Mouse (Mus musculus) heart, adult 2 months (tissue): ENCODE results near the gene Mxi1. TPM values are rescaled to one million over a fixed set of nuclear protein-coding genes. Genes with fewer than 3 reads are reported as not detected.
"Not testable (repeated sequence)": the region's sequence is repeated elsewhere in the genome, so short reads cannot be mapped to it uniquely, and the experiment has no call there.

Experiments used
- DNase-seq, 2 experiments: peaks; one replicate each; pipeline ENCODE4 v3.0.0; 2021
- H3K27ac ChIP-seq: fragments of 200-600 bp; 2 replicates; pipeline ENCODE4 v1.8.1; 2022
- H3K27me3 ChIP-seq: fragments of 200-500 bp; 2 replicates; pipeline ENCODE4 v1.6.1; 2012; ENCODE audit warnings: mild to moderate bottlenecking, low read length, inconsistent platforms, mixed read lengths; ENCODE audit not compliant: control insufficient read depth, insufficient read depth
- H3K36me3 ChIP-seq: fragments of 200-500 bp; 2 replicates; pipeline ENCODE4 v1.6.1; 2012; ENCODE audit warnings: low read length, inconsistent platforms; ENCODE audit not compliant: control insufficient read depth, insufficient read depth
- H3K4me1 ChIP-seq: fragments of 200-500 bp; 2 replicates; pipeline ENCODE4 v1.6.1; 2011; ENCODE audit warnings: low read length; ENCODE audit not compliant: control insufficient read depth, insufficient read depth
- H3K4me3 ChIP-seq: fragments of 200-600 bp; 2 replicates; pipeline ENCODE4 v1.8.1; 2022
- H3K79me2 ChIP-seq: fragments of 200-500 bp; replicated peaks from 2 replicates; pipeline ENCODE4 v1.6.1; 2012; ENCODE audit warnings: mild to moderate bottlenecking, inconsistent platforms, low read length, moderate library complexity, mixed read lengths; ENCODE audit not compliant: control insufficient read depth, insufficient read depth
- H3K9ac ChIP-seq: fragments of 200-500 bp; 2 replicates; pipeline ENCODE4 v1.6.1; 2012; ENCODE audit warnings: low read depth, mild to moderate bottlenecking, control low read depth, inconsistent platforms, low read length, mixed read lengths
- CTCF ChIP-seq: fragments of 200-600 bp; IDR thresholded peaks from 2 replicates; pipeline ENCODE4 v1.8.1; 2022; ENCODE audit warnings: antibody characterized with exemption, mild to moderate bottlenecking, moderate library complexity
- EP300 ChIP-seq: fragments of 200-500 bp; IDR thresholded peaks from 2 replicates; pipeline ENCODE4 v1.6.1; 2011; ENCODE audit warnings: low read depth, low read length, control low read depth; ENCODE audit not compliant: insufficient read depth
- POLR2A ChIP-seq: fragments of 200-500 bp; IDR thresholded peaks from 2 replicates; pipeline ENCODE4 v1.6.1; 2011; ENCODE audit warnings: mild to moderate bottlenecking, low read depth, low read length, control low read depth; ENCODE audit not compliant: insufficient read depth
- WGBS: fragments of 180-500 bp; shearing (Covaris S2); methylation state at CpG from one replicate; pipeline ENCODE4 v1.1.7; 2018; 5-methylcytosine and 5-hydroxymethylcytosine counted together
- intact Hi-C: fragments of 180-260 bp; cut with DNase I; formaldehyde crosslinking; loops from one replicate; pipeline ENCODE4 v1.15.1; 2025
- polyA plus RNA-seq: library from polyadenylated mRNA; depleted of rRNA; stranded (reverse); fragments of >200 nt; gene quantifications from 2 replicates; pipeline ENCODE4 v1.2.3, GENCODE M21; 2012
- total RNA-seq, 2 experiments: library from RNA; stranded (reverse); gene quantifications; 2 replicates each; pipeline ENCODE4 v1.2.3; 2021

Gene Mxi1
- total and polyA plus RNA-seq, 3 experiments, result 20.9 to 49.6 (median 38.7) TPM

GRCm38 (mm10) chr19:53391787-53392186 lies 81.5 kb downstream of the Mxi1 start:
- intact Hi-C loops, result loop anchor here (10.0 kb wide), 1 partner anchor 553 kb away; the partner anchor contains the start of genes Bbip1 and Shoc2
- H3K4me1 ChIP-seq, result peaks cover 2% of the 10 kb centered on the region
- WGBS, result 86% methylated on average over 5 of the region's 5 CpGs
- H3K4me3 ChIP-seq, result no peak overlapping the region
- no peak overlapping the region for H3K9ac ChIP-seq
- H3K79me2 ChIP-seq, result peaks cover 5% of the 10 kb centered on the region
- no peak overlapping the region for H3K27ac ChIP-seq
- no peak for DNase-seq
- H3K27me3 ChIP-seq, result no peaks in the 10 kb centered on the region
- H3K36me3 ChIP-seq, result peaks cover 23% of the 10 kb centered on the region
- TF ChIP-seq POLR2A (no peak), CTCF (no peak), EP300 (no peak)

GRCm38 (mm10) chr19:53392781-53393343 lies 82.5 kb downstream of the Mxi1 start:
- Histone ChIP-seq H3K4me1 (peaks cover 2% of the 10 kb centered on the region), H3K4me3 (no peak overlapping the region), H3K36me3 (peaks cover 13% of the 10 kb centered on the region), H3K9ac (no peak overlapping the region), H3K79me2 (peaks cover 5% of the 10 kb centered on the region), H3K27me3 (no peaks in the 10 kb centered on the region), H3K27ac (no peak overlapping the region)
- intact Hi-C loops, result loop anchor here (1.0 to 10.0 kb wide), 2 partner anchors 186 to 552 kb away; partner anchors contain the start of genes Bbip1 and Shoc2
- TF ChIP-seq EP300 (no peak), POLR2A (no peak), CTCF (no peak)
- DNase-seq, result no peak
- WGBS, result 47% methylated on average over 8 of the region's 8 CpGs

GRCm38 (mm10) chr19:53393646-53394045 lies 83.3 kb downstream of the Mxi1 start:
- TF ChIP-seq EP300, result no peak
- TF ChIP-seq CTCF, result no peak
- no peak for TF ChIP-seq POLR2A
- Histone ChIP-seq H3K79me2 (peaks cover 5% of the 10 kb centered on the region), H3K4me1 (peaks cover 2% of the 10 kb centered on the region), H3K4me3 (no peak overlapping the region), H3K27me3 (no peaks in the 10 kb centered on the region), H3K9ac (no peak overlapping the region), H3K36me3 (peaks cover 6% of the 10 kb centered on the region; the same call in 1 of the 2 replicates), H3K27ac (no peak overlapping the region)
- intact Hi-C loops, result loop anchor here (1.0 to 10.0 kb wide), 2 partner anchors 186 to 551 kb away; partner anchors contain the start of genes Bbip1 and Shoc2
- no peak for DNase-seq

- no peak overlapping the region for H3K4me3 ChIP-seq
- no peaks in the 10 kb centered on the region for H3K36me3 ChIP-seq
- H3K4me1 ChIP-seq, result peaks cover 2% of the 10 kb centered on the region
- intact Hi-C loops, result loop anchor here (10.0 kb wide), 1 partner anchor 550 kb away; the partner anchor contains the start of genes Bbip1 and Shoc2
- H3K9ac ChIP-seq, result no peak overlapping the region
- no peaks in the 10 kb centered on the region for H3K27me3 ChIP-seq
- peak; percentile 28 to 40 for DNase-seq
- H3K27ac ChIP-seq, result no peak overlapping the region
- no peak for TF ChIP-seq POLR2A
- no peak for TF ChIP-seq EP300
- TF ChIP-seq CTCF, result peak; percentile 86
- H3K79me2 ChIP-seq, result peaks cover 5% of the 10 kb centered on the region
- 6% methylated on average over 7 of the region's 7 CpGs for WGBS
These were observed 84.2 kb downstream of the Mxi1 start for GRCm38 (mm10) chr19:53394552-53394951.

- H3K4me1 ChIP-seq, H3K27ac ChIP-seq, DNase-seq, H3K36me3 ChIP-seq, H3K4me3 ChIP-seq, H3K9ac ChIP-seq, H3K27me3 ChIP-seq, H3K79me2 ChIP-seq: not testable (repeated sequence)
- intact Hi-C loops, result loop anchor here (10.0 kb wide), 1 partner anchor 550 kb away; the partner anchor contains the start of genes Bbip1 and Shoc2
- 61% methylated on average over 3 of the region's 3 CpGs for WGBS
These were observed 84.6 kb downstream of the Mxi1 start for GRCm38 (mm10) chr19:53394956-53395355.

GRCm38 (mm10) chr19:53395805-53396204 lies 85.5 kb downstream of the Mxi1 start:
- H3K9ac ChIP-seq, DNase-seq, H3K79me2 ChIP-seq, H3K4me1 ChIP-seq, H3K4me3 ChIP-seq, H3K27me3 ChIP-seq, H3K27ac ChIP-seq, H3K36me3 ChIP-seq: not testable (repeated sequence)
- 69% methylated on average over 5 of the region's 5 CpGs for WGBS
- intact Hi-C loops, result loop anchor here (10.0 kb wide), 1 partner anchor 549 kb away; the partner anchor contains the start of genes Bbip1 and Shoc2
